Mouse (Mus musculus) heart, postnatal 14 days (tissue): ENCODE measurements around the gene Wdr12. TPM values are rescaled to one million over a fixed set of nuclear protein-coding genes. Genes with fewer than 3 reads are reported as not detected.
"Not testable (repeated sequence)": the region's sequence is repeated elsewhere in the genome, so short reads cannot be mapped to it uniquely, and the experiment has no call there.

Experiments
- DNase-seq, 2 experiments: peaks; one replicate each; pipeline ENCODE4 v3.0.0; 2021 to 2022
- intact Hi-C: fragments of 180-260 bp; cut with DNase I; formaldehyde crosslinking; loops from one replicate; pipeline ENCODE4 v1.15.1; 2025
- long read RNA-seq, 2 experiments: library from polyadenylated mRNA; stranded (forward); transcript quantifications; one replicate each; pipeline ENCODE4 v2.0.0; 2021
- total RNA-seq, 2 experiments: library from RNA; stranded (reverse); gene quantifications; 2 replicates each; pipeline ENCODE4 v1.2.3; 2021

Gene Wdr12
- total RNA-seq: 10 to 100 TPM in 1 of 2 experiments, 1 to 10 TPM in 1; 9.3 to 10.9 TPM
- long read RNA-seq, experiment 1, full-length matches to known transcripts: 27 of 29 reads
- long read RNA-seq, experiment 1, partial matches to known transcripts: 1 of 29 reads
- long read RNA-seq, experiment 1, other reads (novel, unspliced or antisense): 1 of 29 reads
- long read RNA-seq, experiment 2, full-length matches to known transcripts: 26 of 30 reads
- long read RNA-seq, experiment 2, partial matches to known transcripts: 0 of 30 reads
- long read RNA-seq, experiment 2, other reads (novel, unspliced or antisense): 4 of 30 reads

DNA sequence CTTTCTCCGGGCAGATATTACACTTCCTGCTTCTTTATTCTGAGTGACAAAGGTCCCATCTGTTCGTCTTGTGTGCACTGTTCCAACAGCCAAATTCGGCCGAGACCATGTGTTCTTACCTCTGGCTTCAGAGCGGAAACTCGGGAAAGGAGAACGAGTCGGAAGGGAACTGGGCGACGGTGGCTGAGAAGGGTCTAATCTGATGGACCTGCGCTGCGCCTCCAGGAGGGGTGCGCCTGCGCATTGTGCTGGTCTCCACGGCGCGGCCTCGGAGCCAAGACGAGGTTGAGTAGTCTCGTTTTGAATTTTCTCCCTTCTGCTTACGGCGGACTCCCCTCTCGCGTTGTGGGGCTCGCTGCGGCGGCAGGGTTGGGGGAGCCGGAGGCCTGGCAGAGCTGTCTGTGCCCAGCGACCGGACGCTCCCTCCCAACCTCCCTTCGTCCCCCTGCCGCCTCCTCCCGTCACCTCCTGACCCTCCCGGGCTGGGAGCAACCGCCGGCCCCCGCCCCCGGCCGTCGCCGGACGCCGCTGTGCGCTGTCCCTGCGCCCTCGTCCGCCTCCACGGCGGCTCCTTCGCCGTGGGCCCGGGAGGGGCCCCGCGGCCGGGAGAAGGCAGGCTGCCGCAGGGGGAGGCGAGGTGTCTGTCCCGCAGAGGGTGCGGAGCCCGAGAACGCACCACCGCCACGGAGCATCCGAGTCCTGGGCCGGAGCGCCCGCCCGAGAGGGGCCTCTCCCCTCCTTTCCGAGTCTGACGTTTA, at the start of gene Wdr12, which contains the start of gene Carf:
TSS of gene Wdr12 (minus strand) at position 622 of the 758 bp plus-strand sequence.
TSS of gene Carf (plus strand) at position 224 of the 758 bp plus-strand sequence.
- peak; percentile 95 to 97 for DNase-seq
- intact Hi-C loops: loop anchor here (5.0 kb wide), 1 partner anchor 216 kb away; no protein-coding TSS in a partner anchor

- no peak for DNase-seq
- intact Hi-C loops: no loop called here
Observed at GRCm38 (mm10) chr1:60137346-60137745, 38.9 kb upstream of the Wdr12 start.

GRCm38 (mm10) chr1:60117721-60118455, 19.4 kb upstream of the Wdr12 start:
- intact Hi-C loops: no loop called here
- no peak for DNase-seq

- intact Hi-C loops: no loop called here
Observed at GRCm38 (mm10) chr1:60104582-60104981, 6.1 kb upstream of the Wdr12 start.

GRCm38 (mm10) chr1:60098839-60099238, 394 bp upstream of the Wdr12 start:
- intact Hi-C loops: loop anchor here (5.0 kb wide), 1 partner anchor 217 kb away; no protein-coding TSS in a partner anchor
- no peak for DNase-seq

More at GRCm38 (mm10) chr1:60104582-60104981, 6.1 kb upstream of the Wdr12 start:
- DNase-seq: no peak

DNA sequence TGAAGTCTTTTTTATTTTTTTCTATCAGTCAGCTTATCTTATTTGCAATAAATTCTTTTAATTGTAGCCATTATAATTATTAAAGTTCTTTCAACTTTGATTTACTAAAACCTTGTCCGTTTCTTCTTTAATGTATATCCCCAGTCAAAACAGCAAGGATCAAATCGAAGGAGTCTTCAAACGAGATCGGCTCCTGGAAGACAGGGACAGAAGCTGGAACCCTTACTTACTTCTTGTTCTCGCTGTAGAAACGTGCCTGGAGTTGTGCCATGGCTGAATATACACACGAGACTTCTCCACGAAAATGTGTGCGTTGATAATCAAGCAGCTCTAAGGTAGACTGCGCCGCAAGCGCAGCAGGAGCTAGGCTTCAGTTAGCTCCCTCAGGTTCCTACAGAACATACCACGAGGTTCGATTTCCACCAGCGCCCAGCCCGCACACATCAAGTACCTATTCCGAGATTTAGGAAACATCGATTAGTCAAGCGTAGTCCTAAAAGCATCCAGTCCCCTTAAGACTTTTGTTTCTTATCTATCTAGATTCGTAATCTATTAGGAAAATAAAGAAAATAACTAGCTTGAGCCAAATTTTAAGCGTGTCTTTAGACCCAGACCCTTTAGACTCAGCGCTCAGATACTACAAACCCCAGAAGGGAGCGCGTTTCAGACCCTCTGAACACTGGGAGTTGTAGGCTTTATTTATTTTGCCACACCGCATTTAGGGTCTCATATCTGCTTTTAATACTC, 995 bp downstream of the Wdr12 start:
- DNase-seq: peak; percentile 45 to 55

DNA sequence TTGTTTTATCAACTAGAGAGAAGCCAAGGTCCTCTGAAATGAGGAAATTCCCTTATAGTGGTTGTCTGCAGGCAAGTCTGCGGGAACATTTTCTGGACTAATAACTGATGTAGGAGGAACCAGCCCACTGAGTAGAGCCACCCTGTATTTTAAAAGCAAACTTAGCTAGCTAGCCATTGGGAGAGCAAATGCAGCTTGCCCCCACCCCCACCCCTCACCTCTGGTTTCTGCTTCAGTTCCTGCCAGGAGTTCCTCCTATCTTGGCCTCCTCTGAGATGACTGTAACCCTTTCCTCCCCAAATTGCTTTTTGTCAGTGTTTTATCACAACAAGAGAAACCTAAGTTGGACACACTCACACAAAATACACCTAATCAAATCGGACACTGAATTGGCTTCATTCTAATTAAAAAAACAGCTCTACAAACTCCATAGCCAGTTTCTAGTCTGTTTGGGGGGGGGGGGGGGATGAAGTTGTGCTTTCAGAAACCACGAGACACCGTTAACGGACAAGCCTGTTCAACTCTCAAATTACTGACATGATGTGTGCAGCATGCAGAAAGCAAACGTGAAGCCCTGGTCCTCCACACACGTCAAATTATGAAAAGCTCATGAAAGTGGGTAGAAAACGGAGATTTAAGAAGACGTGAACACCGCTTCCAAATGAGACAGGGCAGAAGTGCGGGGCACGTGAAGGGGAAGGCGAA, 1.7 kb downstream of the Wdr12 start:
- intact Hi-C loops: loop anchor here (5.0 kb wide), 1 partner anchor 214 kb away; no protein-coding TSS in a partner anchor
- no peak for DNase-seq

More for the DNA sequence above, 995 bp downstream of the Wdr12 start:
- intact Hi-C loops: loop anchor here (5.0 kb wide), 1 partner anchor 215 kb away; no protein-coding TSS in a partner anchor

DNA sequence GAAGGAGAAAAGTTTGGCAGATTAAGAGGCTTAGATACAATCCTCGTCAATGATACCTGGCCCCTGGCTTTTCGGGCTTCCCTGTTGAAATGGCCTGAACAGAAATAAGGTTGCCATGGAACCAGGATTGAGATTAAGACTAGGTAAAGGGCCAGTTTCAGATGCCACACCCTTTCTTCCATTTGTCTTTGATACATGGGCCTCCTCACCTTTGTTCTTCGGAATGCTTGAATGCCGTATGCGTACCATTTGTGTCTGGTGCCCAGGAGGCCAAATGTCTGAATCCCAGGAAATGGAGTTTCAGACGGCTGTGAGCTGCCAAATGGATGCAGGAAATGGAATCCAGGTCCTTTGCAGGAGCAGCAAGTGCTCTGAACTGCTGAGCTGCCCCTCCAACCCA, 22.0 kb downstream of the Wdr12 start:
- intact Hi-C loops: no loop called here
- DNase-seq: no peak

- intact Hi-C loops: no loop called here
- DNase-seq: no peak
Observed at GRCm38 (mm10) chr1:60075590-60075989, 22.9 kb downstream of the Wdr12 start.

- DNase-seq: no peak
- intact Hi-C loops: no loop called here
Observed at GRCm38 (mm10) chr1:60074935-60075334, 23.5 kb downstream of the Wdr12 start.

- intact Hi-C loops, DNase-seq: not testable (repeated sequence)
Observed at GRCm38 (mm10) chr1:60070725-60071124, 27.7 kb downstream of the Wdr12 start.

DNA sequence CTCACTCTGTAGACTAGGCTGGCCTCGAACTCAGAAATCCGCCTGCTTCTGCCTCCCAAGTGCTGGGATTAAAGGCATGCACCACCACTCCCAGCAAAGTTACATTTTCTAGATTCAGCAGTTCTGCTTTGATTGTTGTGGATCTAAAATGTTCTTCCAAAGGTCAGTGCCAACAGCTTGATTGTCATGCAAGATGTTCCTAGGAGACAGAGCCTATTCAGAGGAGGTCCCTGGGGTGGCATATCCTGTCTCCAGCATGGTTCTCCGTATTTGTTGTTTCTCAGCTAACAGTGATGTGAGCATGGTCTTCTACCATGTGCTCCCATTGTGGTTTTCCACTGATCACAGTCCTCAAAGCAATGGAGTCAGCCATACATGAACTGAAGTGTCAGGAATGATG, 42.1 kb downstream of the Wdr12 start:
- intact Hi-C loops: no loop called here
- DNase-seq: no peak

GRCm38 (mm10) chr1:60054659-60055058, 43.8 kb downstream of the Wdr12 start:
- intact Hi-C loops: no loop called here
- DNase-seq: no peak

DNA sequence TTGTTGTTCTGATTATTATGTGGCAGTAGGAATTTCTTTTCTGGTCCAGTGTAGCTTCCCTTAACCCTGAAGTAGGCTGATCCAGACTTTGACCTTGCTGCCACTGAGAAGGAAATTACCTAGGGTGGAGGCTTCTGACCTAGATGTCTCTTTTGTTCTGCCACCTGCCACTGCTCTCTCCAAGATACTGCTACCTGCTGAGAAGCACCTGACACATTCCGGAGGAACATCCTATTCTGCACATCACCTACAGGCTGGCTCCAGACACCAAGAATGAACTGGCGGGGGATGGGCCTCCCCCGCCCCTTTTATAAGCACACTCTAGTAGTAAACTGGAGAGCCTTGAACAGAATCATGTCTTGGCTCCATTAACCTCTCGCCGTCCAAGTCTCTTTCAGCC, 51.0 kb downstream of the Wdr12 start:
- intact Hi-C loops, DNase-seq: not testable (repeated sequence)

- intact Hi-C loops: no loop called here
- DNase-seq: no peak
Observed at GRCm38 (mm10) chr1:60044595-60044994, 53.9 kb downstream of the Wdr12 start.

DNA sequence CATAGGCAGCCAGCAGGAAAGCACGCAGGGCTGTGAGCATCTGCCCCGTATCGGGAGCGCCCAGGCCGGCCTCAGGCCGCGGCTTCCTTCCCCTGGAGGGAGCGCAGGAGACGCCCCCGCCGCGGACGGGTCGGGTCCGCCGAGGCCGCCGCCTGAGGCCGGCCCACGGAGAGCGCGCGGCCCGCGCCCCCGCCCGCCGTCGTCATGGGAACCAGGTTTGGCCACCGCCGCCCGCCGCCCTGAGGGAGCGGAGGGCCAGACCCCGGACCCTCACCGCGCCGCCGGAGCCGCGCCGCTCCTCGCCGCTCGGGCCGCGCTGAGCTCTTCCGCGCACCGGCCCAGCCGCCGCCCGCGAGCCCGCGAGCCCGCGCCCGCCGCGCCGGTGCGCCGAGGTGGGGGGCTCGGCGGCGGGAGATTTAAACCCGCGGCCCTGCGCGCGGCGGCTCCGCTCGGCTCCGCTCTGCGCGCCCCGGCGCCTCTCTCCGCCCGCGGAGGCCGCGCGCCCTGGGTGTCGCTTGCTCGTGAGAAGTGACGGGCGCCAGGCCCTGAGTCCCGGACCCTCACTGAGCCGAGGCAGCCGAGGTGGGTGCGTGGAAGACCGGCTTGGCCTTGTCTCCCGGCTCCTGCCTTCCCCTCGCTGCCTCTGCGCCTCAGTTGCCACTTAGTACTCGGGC, 55.5 kb downstream of the Wdr12 start, which contains the start of gene Ica1l:
TSS of gene Ica1l (minus strand) at position 389 of the 674 bp plus-strand sequence.
- peak; percentile 73 for DNase-seq
- intact Hi-C loops: no loop called here

DNA sequence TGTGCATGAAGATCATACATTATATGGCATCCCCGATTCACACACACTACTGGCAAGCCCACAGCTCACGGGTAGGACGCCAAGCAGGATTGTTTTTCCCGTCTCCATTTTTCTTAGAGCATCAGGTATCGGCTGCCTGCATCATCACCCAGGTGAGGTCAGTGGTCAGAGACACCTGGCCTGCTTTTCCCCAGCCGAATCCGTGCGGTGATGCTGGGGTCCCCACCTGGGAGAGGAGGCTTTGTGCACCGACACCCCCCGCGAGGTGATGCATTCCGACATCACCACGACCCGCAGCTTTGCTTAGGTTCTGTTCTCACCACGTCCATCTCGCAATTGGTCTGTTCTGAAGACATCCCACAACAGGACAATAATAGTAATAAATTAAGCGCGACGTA, 56.0 kb downstream of the Wdr12 start:
- no peak for DNase-seq
- intact Hi-C loops: no loop called here

DNA sequence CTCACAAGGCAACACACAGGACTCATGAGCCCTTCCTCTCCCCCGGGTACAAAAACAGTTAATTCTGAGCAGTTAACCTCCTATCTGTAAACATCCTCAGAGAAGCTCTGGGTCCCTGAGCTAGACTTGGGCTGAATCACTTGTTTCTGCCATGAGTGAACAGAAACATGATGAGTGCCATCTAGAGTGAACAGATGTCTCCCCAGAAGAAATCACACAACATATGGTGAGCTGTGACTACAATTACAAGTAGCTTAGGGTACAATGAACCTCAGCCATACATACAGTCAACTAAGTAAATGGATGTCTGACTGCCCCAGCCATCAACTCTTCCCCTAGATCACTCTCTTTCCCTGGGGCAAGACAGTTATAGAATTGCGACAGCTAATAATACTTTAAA, 63.4 kb downstream of the Wdr12 start:
- intact Hi-C loops: no loop called here
- DNase-seq: no peak
